Mouse (Mus musculus) heart, postnatal 4 days (tissue): ENCODE measurements around the gene Rbm45. TPM values are rescaled to one million over a fixed set of nuclear protein-coding genes. Genes with fewer than 3 reads are reported as not detected.

ENCODE experiments used
- DNase-seq: peaks from one replicate; pipeline ENCODE4 v3.0.0; 2021
- total RNA-seq, 2 experiments: library from RNA; stranded (reverse); gene quantifications; 2 replicates each; pipeline ENCODE4 v1.2.3; 2021

Rbm45 gene
- total RNA-seq = 10 to 100 TPM; 35.9 to 36.0 TPM

GRCm38 (mm10) chr2:76369821-76370655 lies at the start of gene Rbm45:
Gene Rbm45, plus strand, starts transcription at chr2:76369984.
- peak; percentile 91 for DNase-seq

DNA sequence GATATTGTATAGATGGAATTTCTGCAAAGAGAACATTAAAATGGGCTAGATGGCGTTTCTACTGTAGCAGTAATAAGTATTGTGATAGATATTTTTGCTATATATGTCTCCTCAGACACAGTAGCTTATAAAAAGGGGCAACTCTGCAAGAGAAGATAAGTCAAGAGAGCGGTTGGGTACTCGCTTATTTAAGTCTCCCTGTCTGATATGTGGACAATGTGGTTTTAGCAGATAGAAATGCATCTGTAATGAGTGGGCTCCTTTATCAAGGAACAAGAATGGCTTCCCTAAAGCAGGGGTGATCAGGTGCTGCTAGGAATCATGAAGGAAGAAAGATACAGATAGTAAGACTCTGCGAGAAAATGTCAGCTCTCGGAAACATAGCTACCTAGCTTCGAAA lies 49.4 kb upstream of the Rbm45 start:
- DNase-seq = no peak

- no peak for DNase-seq
Measured at GRCm38 (mm10) chr2:76323185-76323875, 46.5 kb upstream of the Rbm45 start.

- no peak for DNase-seq
Measured at GRCm38 (mm10) chr2:76324463-76324862, 45.3 kb upstream of the Rbm45 start.

DNA sequence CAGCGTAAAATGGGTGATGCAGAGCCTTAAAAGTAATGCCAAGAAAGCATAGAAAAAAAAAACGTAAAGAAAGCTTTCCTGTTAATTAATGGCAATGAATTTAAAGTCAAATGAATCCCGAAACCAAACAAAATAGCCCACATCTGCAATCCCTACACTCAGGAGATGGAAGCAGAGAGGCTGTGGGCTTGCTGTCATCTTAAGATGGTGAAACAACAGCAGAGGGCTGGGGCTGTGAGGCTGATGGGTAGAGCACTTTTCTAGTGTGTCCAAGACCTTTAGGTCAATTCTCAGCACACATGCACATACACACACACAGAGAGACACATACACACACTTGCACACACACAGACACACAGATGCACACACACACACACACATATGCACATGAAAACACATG lies 43.6 kb upstream of the Rbm45 start:
- no peak for DNase-seq

GRCm38 (mm10) chr2:76330081-76330480 lies 39.7 kb upstream of the Rbm45 start:
- DNase-seq = no peak

- no peak for DNase-seq
Measured at GRCm38 (mm10) chr2:76332161-76332805, 37.5 kb upstream of the Rbm45 start.

- no peak for DNase-seq
Measured at GRCm38 (mm10) chr2:76334596-76334995, 35.2 kb upstream of the Rbm45 start.

DNA sequence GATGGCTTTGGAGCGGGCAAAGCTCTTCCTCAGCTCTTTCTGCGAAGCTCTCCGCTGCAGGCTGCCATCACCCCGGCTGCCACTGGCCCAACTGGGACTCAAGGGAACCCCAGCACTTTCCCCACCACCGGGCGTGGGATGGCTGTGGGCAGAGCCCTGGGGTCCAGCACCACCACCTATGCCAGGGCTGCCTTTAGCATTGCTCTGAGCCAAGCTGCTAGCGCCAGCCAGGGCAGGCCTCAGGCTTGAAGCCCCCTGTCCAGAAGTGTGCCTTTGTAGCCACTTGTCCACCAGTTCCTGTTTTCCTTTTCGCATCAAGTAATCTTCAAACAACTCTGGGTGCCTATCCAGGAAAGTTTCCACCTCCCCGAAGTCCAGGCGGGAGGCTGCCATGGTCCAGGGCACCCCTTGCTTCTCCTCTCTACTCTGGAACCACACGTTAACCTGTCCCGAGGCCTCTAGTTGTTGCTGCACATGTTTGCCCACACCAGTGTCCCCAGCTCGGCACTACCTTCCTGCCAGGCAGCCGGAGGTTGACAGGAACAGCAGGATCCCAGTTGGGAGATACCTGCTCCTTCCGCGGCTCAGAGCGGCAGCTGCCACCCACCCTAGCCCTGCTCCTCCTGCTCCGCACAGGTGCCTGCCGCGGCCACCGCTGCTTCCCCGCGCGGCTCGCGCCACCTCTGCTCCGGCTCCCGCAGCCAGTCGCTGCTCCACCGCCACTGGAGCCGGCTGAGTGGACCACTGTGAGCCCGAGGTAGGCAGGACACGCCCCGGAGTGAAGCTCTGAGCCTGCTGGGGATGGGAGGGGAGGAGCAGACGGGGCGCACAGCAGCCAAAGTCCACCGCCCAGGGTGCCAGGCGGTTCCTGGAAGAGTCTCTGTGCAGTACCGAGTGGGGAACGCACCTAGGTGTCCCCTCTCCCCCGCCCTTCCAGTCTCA lies 31.3 kb upstream of the Rbm45 start, which contains the start of gene Pde11a:
Pde11a (minus strand) TSS at position 560 of the 942 bp plus-strand sequence.
- peak; percentile 35 for DNase-seq

DNA sequence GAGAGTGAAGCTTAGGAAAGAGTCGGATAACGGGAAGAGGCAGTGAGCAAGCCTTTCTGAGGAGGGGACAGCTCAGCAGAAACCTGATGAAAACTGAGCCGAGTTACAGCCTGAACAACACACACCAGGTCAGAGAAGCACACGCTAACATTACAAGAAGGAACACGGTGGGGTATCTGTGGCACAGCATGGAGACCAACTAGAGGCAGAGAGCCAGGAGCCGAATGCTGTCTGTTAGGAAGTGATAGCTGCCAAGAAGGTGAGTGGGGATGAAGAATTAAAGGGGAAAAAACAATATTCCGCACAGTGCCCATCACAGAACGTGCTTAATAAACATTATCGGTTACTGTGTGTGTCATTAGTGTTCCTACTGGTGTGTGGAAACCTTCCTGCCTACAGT lies 27.6 kb upstream of the Rbm45 start:
- DNase-seq = no peak

GRCm38 (mm10) chr2:76347839-76348238 lies 21.9 kb upstream of the Rbm45 start:
- no peak for DNase-seq

DNA sequence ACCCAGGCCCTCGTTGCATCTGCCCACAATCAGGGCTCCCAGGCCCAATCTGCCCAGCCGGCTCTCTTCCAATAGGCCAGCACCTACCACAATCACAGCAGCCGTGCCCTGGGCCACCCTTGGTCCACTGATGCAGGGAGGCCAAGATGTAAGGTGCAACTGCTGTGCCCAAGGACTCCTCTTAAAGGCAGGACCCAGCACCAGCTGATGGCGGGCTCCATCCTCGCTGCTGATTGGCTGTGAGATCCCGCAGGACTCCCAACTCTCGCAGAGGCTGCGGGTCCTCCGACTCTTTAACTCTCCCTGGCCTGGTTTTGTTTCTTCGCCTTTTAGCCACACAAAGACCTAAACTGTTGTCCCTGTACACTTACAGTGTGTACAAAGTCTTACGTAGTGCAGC lies 9.6 kb upstream of the Rbm45 start, which contains the start of gene Cyct:
Cyct (minus strand) TSS at position 225 of the 400 bp plus-strand sequence.
- DNase-seq = no peak

- peak; percentile 37 for DNase-seq
Measured at GRCm38 (mm10) chr2:76362111-76362510, 7.7 kb upstream of the Rbm45 start.

GRCm38 (mm10) chr2:76365811-76366210 lies 4.0 kb upstream of the Rbm45 start:
- no peak for DNase-seq

- DNase-seq = peak; percentile 88
Measured at GRCm38 (mm10) chr2:76367188-76367922, 2.4 kb upstream of the Rbm45 start.

GRCm38 (mm10) chr2:76368861-76369660 lies 723 bp upstream of the Rbm45 start:
- no peak for DNase-seq

GRCm38 (mm10) chr2:76370656-76370922 lies 805 bp downstream of the Rbm45 start:
- no peak for DNase-seq

GRCm38 (mm10) chr2:76372244-76372643 lies 2.5 kb downstream of the Rbm45 start:
- DNase-seq = peak; percentile 52

DNA sequence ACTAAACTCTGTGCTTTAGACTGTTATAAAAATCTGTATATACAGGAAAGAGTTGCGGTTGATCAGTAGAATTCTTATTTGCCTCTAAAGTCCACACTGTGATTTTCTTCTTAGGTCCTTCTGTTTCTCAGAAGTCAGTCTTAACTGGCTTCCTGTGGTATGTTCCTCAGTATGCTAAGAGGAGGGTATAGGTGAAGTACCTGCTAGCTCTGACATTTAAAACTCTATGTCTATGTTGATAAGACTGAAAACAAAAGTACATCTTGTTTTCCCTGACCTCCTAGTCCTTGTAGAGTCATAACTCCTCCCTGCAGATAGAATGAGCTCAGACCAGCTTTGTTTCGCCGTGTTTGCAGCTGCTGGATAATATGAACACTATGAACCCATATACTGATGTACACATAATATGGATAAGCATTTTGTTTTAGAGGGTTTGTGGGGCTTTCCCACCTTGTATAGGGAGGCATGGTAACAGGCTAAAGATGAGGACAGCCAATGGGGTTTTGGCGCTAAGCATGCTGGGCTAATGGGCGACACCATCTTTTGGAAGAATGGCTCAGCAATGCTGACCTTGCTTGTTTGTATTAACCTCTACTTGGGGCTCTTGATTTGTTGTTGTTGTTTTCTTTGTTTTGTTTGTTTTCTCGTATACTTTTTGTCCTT lies 4.9 kb downstream of the Rbm45 start:
- DNase-seq = no peak

DNA sequence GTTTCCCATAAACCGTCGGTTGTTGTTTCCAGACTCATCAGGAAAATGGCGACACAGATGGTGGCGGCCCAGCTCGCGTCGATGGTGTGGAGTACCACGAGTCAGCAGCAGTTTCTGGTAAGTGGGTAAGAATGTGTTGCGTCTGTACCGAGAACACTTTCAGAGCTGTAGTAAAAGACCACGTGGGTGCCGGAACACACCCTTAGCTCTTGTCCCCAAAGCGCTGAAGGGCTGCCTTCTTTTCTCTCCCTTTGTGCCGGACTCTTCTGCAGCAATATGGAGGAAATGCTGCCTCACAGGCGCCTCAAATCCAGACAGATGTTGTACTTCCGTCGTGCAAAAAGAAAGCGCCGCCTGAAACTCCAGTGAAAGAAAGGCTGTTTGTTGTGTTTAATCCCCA lies 8.9 kb downstream of the Rbm45 start:
- no peak for DNase-seq
